Mouse (Mus musculus): Measurements from ENCODE around the gene Acot4. TPM values are rescaled to one million over a fixed set of nuclear protein-coding genes. Genes with fewer than 3 reads are reported as not detected.
"Not testable (repeated sequence)": the region's sequence is repeated elsewhere in the genome, so short reads cannot be mapped to it uniquely, and the experiment has no call there.

Gene Acot4
- polyA plus RNA-seq, 1 experiment from 2014 or later, result 0.11 TPM

- no peak overlapping the region for H3K27ac ChIP-seq
- H3K36me3 ChIP-seq (ENCODE audit: inconsistent target), result no peaks in the 10 kb centered on the region
- 95% methylated on average over 7 of the region's 7 CpGs for WGBS (ENCODE audit: missing documents)
- no peaks in the 10 kb centered on the region for H3K79me2 ChIP-seq (ENCODE audit: inconsistent target)
- no peak overlapping the region for H3K4me3 ChIP-seq (ENCODE audit: inconsistent target)
These were observed 24.5 kb upstream of the Acot4 start for GRCm38 (mm10) chr12:84013701-84014100.

DNA sequence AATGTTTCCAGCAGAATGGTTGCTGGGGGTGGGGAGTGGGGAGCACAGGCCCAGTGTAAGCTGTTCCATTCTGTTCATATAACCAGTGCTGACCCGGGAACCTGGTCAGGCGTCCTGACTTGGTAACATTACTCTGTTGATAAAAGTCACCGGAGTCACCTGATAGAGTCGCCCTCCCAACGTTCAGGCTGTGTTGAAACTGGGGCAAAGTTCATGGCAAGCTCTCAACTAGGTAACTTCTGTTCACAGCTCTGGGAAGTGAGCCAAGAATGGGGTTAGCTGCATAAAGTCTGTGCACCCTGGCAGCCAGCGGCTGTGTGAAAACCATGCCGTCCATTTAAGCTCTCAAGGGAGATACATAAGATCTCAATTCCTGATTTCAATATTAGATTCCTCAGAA, 17.7 kb upstream of the Acot4 start:
- H3K4me3 ChIP-seq (ENCODE audit: inconsistent target); H3K27ac ChIP-seq; H3K36me3 ChIP-seq (ENCODE audit: inconsistent target); H3K79me2 ChIP-seq (ENCODE audit: inconsistent target): not testable (repeated sequence)
- WGBS (ENCODE audit: missing documents), result 15% methylated on average over 5 of the region's 7 CpGs

DNA sequence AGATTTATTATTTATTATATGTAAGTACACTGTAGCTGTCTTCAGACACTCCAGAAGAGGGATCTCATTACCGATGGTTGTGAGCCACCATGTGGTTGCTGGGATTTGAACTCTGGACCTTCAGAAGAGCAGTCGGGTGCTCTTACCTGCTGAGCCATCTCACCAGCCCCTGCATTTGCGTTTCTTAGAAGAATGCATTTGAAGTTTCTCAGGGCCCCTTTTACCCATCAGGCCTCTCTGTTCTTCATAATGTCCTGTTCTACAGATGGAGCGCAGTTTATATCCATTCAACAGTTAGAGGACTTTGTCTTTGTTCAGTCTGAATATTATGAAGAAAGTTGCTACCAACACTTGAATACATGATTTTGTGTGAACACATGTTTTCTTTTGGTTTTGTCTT, 15.9 kb upstream of the Acot4 start:
- not testable (repeated sequence) for H3K4me3 ChIP-seq (ENCODE audit: inconsistent target); H3K79me2 ChIP-seq (ENCODE audit: inconsistent target); H3K36me3 ChIP-seq (ENCODE audit: inconsistent target)
- peak overlapping the region; percentile 27; the same call in 1 of the 2 replicates for H3K27ac ChIP-seq
- 94% methylated on average over 4 of the region's 4 CpGs for WGBS (ENCODE audit: missing documents)

DNA sequence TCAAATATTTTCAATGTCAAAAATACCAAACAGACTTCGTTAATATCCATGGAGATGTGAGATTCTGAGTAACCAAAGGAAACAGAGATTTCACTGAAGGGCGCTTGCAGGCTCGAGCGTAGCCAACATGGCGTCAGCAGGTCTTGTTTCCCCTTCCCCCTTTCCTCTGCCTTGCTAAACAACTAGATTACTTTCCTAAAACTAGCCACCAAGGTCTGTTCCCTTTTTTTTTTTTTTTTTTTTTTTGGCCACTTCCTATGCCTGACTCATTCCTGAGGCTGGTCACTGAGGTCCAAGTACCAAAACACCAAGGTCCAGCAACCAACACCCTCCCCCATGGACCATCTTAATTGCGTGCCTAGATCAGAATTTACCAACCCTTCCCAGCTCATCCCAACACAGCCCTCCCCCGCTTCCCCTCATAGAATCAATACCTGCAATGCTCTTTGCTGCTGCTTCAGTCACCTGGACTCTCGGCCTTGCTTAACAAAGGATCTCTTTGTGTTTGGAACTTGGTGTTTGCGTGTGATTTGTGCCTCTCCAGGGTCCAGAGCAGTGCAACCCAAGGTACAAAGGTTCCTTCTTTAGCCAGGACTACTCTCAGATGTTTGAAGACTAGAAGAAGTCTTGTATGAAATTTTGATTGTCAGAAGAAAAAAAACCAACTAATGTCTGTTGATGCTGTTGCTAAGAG, 15.0 kb upstream of the Acot4 start:
- no peaks in the 10 kb centered on the region for H3K36me3 ChIP-seq (ENCODE audit: inconsistent target)
- H3K4me3 ChIP-seq (ENCODE audit: inconsistent target), result no peak overlapping the region
- H3K27ac ChIP-seq, result peak overlapping the region; percentile 27
- 70% methylated on average over 9 of the region's 9 CpGs for WGBS (ENCODE audit: missing documents)
- no peaks in the 10 kb centered on the region for H3K79me2 ChIP-seq (ENCODE audit: inconsistent target)

DNA sequence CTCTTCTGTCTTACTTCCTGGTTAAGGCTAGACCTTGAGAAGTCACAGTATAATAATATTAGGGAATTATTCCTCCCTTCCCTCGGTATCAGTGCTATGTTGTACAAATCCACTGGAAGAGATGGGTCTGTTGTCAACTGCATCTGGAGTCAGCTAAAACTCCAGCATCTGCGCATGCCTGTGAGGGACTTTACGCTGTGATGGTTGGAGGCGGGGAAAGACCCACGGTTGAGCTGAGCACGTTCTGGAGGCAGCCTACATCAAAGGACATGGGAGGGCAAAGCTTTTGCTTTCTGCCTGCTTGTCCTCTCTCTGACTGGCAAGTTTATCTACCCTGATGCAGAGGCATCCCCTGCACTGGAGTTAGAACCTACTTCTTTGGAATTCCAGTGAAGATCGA, 12.3 kb upstream of the Acot4 start:
- WGBS (ENCODE audit: missing documents), result 93% methylated on average over 7 of the region's 7 CpGs
- Histone ChIP-seq H3K27ac (no peak overlapping the region), H3K79me2 (ENCODE audit: inconsistent target) (no peaks in the 10 kb centered on the region), H3K36me3 (ENCODE audit: inconsistent target) (no peaks in the 10 kb centered on the region), H3K4me3 (ENCODE audit: inconsistent target) (no peak overlapping the region)

GRCm38 (mm10) chr12:84028328-84028727, 9.9 kb upstream of the Acot4 start:
- H3K4me3 ChIP-seq (ENCODE audit: inconsistent target); H3K36me3 ChIP-seq (ENCODE audit: inconsistent target); H3K79me2 ChIP-seq (ENCODE audit: inconsistent target); H3K27ac ChIP-seq: not testable (repeated sequence)
- 94% methylated on average over 3 of the region's 3 CpGs for WGBS (ENCODE audit: missing documents)

DNA sequence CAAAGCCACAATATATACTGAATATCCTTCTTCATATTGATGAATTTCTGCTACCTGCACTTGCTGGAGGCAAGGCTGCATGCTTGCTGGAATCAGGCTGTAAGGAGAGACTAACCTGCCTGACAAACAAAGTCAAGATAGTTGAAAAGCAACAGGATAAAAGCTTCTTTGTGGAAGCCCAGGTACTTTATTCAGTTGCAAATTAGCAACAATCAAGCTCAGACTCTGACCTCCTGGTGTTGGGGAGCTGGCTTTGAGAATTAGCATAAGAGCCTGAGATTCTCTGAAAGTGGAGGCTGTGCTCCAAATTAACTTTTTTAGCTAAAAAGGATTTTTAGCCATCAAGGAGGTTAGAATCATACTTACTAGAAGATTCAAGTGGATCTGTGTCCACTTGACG, 9.1 kb upstream of the Acot4 start:
- WGBS (ENCODE audit: missing documents), result 91% methylated on average over 1 of the region's 1 CpGs
- H3K4me3 ChIP-seq (ENCODE audit: inconsistent target); H3K36me3 ChIP-seq (ENCODE audit: inconsistent target); H3K27ac ChIP-seq; H3K79me2 ChIP-seq (ENCODE audit: inconsistent target): not testable (repeated sequence)

DNA sequence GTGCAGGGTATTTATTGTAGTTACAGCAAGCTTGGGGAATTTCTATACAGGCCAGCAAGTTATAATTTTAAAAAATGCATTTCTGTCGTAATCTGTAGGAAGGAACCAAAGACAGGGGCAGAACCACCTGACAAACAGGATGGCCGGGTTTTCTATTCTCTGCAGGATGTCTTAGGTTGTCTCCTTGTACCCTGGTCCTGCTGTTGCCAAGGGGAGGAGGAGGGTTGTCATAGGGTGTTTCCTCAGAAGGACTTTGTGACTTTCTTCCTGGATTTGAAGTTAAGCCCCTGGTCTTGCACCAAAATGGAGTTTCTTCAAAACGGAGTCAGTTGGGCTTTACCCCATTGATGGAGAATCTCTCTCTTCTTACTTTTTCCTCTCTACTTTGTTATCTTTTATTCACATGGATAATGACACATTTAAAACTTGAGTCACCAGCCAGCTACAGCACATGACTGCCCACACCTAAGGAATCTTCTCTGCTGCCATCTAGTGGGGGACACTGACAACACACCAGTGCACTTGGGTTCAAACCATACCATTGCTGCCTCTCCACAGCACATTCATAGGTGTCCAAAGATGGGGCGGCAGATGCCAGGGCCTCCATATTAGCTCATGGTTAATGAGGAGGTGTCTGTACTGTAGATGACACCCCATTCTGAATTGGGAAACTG, 7.4 kb upstream of the Acot4 start:
- WGBS (ENCODE audit: missing documents), result 37% methylated on average over 4 of the region's 4 CpGs
- H3K79me2 ChIP-seq (ENCODE audit: inconsistent target), result no peaks in the 10 kb centered on the region
- H3K36me3 ChIP-seq (ENCODE audit: inconsistent target), result no peaks in the 10 kb centered on the region
- no peak overlapping the region for H3K4me3 ChIP-seq (ENCODE audit: inconsistent target)
- H3K27ac ChIP-seq, result no peak overlapping the region

- H3K36me3 ChIP-seq (ENCODE audit: inconsistent target), result no peaks in the 10 kb centered on the region
- H3K79me2 ChIP-seq (ENCODE audit: inconsistent target), result no peaks in the 10 kb centered on the region
- H3K4me3 ChIP-seq (ENCODE audit: inconsistent target), result no peak overlapping the region
- H3K27ac ChIP-seq, result no peak overlapping the region
- 97% methylated on average over 4 of the region's 4 CpGs for WGBS (ENCODE audit: missing documents)
These were observed 5.3 kb upstream of the Acot4 start for GRCm38 (mm10) chr12:84032854-84033253.

DNA sequence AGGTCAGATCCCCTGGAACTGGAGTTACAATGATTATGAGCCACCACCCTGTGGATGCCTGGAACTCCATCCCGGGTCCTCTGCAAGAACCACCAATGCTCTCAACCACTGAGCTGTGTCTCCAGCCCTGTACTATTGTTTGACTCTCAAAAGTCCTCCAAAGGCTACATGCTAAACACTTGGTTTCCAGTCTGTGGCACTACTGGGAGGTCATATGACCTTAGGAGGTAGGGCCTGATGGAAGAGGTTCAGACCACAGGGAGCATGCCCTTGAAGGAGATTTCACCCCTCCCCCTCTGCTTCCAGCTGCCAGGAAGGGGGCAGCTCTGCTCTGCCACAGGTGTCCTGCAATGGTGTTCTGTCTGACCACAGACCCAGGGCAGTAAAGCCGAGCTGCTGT, 4.9 kb upstream of the Acot4 start:
- not testable (repeated sequence) for H3K4me3 ChIP-seq (ENCODE audit: inconsistent target); H3K79me2 ChIP-seq (ENCODE audit: inconsistent target); H3K27ac ChIP-seq; H3K36me3 ChIP-seq (ENCODE audit: inconsistent target)
- WGBS (ENCODE audit: missing documents), result 81% methylated on average over 2 of the region's 2 CpGs

DNA sequence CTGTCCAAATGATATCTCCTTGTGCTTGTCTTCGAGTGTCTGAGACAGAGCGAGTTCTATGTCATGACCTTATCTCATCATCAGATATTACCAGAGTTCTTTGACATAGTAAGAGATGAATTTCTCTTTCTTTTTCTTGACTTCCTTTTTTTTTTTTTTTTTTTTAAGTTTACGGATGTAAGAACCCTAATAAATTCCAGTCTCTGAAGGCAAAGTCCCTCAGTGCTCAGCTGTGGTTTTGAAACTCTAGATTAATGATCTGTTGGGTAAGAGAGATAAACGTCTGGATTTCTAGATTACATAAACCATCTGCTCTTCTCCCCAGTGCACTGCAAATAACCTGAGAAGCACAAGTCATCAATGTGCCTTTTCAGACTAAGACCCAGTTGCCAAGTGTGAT, 4.1 kb upstream of the Acot4 start:
- no peaks in the 10 kb centered on the region for H3K36me3 ChIP-seq (ENCODE audit: inconsistent target)
- H3K79me2 ChIP-seq (ENCODE audit: inconsistent target), result no peaks in the 10 kb centered on the region
- 19% methylated on average over 4 of the region's 4 CpGs for whole genome bisulfite sequencing (ENCODE audit: missing documents)
- H3K27ac ChIP-seq, result no peak overlapping the region
- no peak overlapping the region for H3K4me3 ChIP-seq (ENCODE audit: inconsistent target)

- H3K36me3 ChIP-seq (ENCODE audit: inconsistent target); H3K27ac ChIP-seq; H3K79me2 ChIP-seq (ENCODE audit: inconsistent target): not testable (repeated sequence)
- WGBS (ENCODE audit: missing documents), result 21% methylated on average over 25 of the region's 39 CpGs
- H3K4me3 ChIP-seq (ENCODE audit: inconsistent target), result peak within 1 kb of the TSS; percentile 0; the same call in 1 of the 2 replicates
These were observed 522 bp downstream of the Acot4 start, which contains the start of gene Gm49366 for GRCm38 (mm10) chr12:84038691-84039111. TSS of gene Gm49366 (plus strand) at chr12:84038935.

- no peak overlapping the region for H3K4me3 ChIP-seq (ENCODE audit: inconsistent target)
- H3K79me2 ChIP-seq (ENCODE audit: inconsistent target), result no peaks in the 10 kb centered on the region
- 94% methylated on average over 5 of the region's 5 CpGs for WGBS (ENCODE audit: missing documents)
- no peak overlapping the region for H3K27ac ChIP-seq
- no peaks in the 10 kb centered on the region for H3K36me3 ChIP-seq (ENCODE audit: inconsistent target)
These were observed 4.1 kb downstream of the Acot4 start for GRCm38 (mm10) chr12:84042248-84042647.

DNA sequence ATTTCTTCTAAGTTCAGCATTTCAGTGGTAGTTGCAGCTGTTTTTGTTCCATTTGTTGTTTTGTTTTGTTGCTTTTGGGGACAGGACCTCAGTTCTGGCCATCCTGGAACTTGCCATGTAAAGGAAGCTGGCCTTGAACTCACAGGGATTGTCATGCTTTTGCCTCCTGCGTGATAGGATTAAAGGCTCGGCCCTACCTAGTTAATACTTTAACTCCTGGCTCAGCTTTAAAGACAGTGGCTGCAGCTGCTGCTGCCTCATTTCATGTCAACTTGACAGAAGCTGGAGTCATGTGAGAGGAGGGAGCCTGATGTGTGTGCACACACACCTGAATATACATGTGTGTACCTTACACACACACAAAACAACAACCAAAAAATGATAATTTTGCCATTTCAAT, 5.9 kb downstream of the Acot4 start:
- Histone ChIP-seq H3K79me2 (ENCODE audit: inconsistent target) (no peaks in the 10 kb centered on the region), H3K36me3 (ENCODE audit: inconsistent target) (no peaks in the 10 kb centered on the region), H3K4me3 (ENCODE audit: inconsistent target) (no peak overlapping the region), H3K27ac (no peak overlapping the region)
- 89% methylated on average over 2 of the region's 2 CpGs for WGBS (ENCODE audit: missing documents)

- no peak overlapping the region for H3K27ac ChIP-seq
- 92% methylated on average over 1 of the region's 1 CpGs for WGBS (ENCODE audit: missing documents)
- no peaks in the 10 kb centered on the region for H3K36me3 ChIP-seq (ENCODE audit: inconsistent target)
- H3K79me2 ChIP-seq (ENCODE audit: inconsistent target), result no peaks in the 10 kb centered on the region
- H3K4me3 ChIP-seq (ENCODE audit: inconsistent target), result no peak overlapping the region
These were observed 8.7 kb downstream of the Acot4 start for GRCm38 (mm10) chr12:84046906-84047305.

All from macrophage (primary cell).